Mouse (Mus musculus): ENCODE results near the gene Dclk1. TPM values are rescaled to one million over a fixed set of nuclear protein-coding genes. Genes with fewer than 3 reads are reported as not detected.

Gene Dclk1
- polyA plus RNA-seq, 1 experiment from 2014 or later, result 14.2 TPM

GRCm38 (mm10) chr3:55270345-55270744, 28.2 kb downstream of the Dclk1 start:
- H3K36me3 ChIP-seq (ENCODE audit: control insufficient read depth, insufficient read depth, low read length), result no peaks in the 10 kb centered on the region
- H3K4me2 ChIP-seq (ENCODE audit: low read length), result no peak overlapping the region
- 90% methylated on average over 3 of the region's 3 CpGs for WGBS
- H3K4me3 ChIP-seq (ENCODE audit: low read depth, low read length), result no peak overlapping the region
- H3K27me3 ChIP-seq (replicated peaks; ENCODE audit: control insufficient read depth, insufficient read depth, low read length), result no peaks in the 10 kb centered on the region
- DNase-seq (ENCODE audit: low spot score) (no peak), ATAC-seq (replicated peaks; ENCODE audit: low FRiP score, low TSS enrichment, low read depth) (no peak)
- no peak overlapping the region for H3K27ac ChIP-seq (ENCODE audit: low read depth)
- H3K9ac ChIP-seq (ENCODE audit: low read length), result no peak overlapping the region
- H3K9me3 ChIP-seq (ENCODE audit: control insufficient read depth, low read length), result no peaks in the 10 kb centered on the region
- no peaks in the 10 kb centered on the region for H3K4me1 ChIP-seq (replicated peaks; ENCODE audit: control insufficient read depth, insufficient read depth, low read length)

GRCm38 (mm10) chr3:55270920-55271319, 28.8 kb downstream of the Dclk1 start:
- Histone ChIP-seq H3K9ac (ENCODE audit: low read length) (no peak overlapping the region), H3K9me3 (ENCODE audit: control insufficient read depth, low read length) (no peaks in the 10 kb centered on the region), H3K27ac (ENCODE audit: low read depth) (no peak overlapping the region), H3K4me1 (replicated peaks; ENCODE audit: control insufficient read depth, insufficient read depth, low read length) (no peaks in the 10 kb centered on the region), H3K27me3 (replicated peaks; ENCODE audit: control insufficient read depth, insufficient read depth, low read length) (no peaks in the 10 kb centered on the region), H3K4me2 (ENCODE audit: low read length) (no peak overlapping the region), H3K4me3 (ENCODE audit: low read depth, low read length) (no peak overlapping the region), H3K36me3 (ENCODE audit: control insufficient read depth, insufficient read depth, low read length) (no peaks in the 10 kb centered on the region)
- WGBS, result 79% methylated on average over 5 of the region's 5 CpGs
- ATAC-seq (replicated peaks; ENCODE audit: low FRiP score, low TSS enrichment, low read depth) (no peak), DNase-seq (ENCODE audit: low spot score) (no peak)

GRCm38 (mm10) chr3:55272536-55272935, 30.4 kb downstream of the Dclk1 start:
- H3K9ac ChIP-seq (ENCODE audit: low read length), result no peak overlapping the region
- H3K4me1 ChIP-seq (replicated peaks; ENCODE audit: control insufficient read depth, insufficient read depth, low read length), result no peaks in the 10 kb centered on the region
- H3K9me3 ChIP-seq (ENCODE audit: control insufficient read depth, low read length), result no peaks in the 10 kb centered on the region
- DNase-seq (ENCODE audit: low spot score) (no peak), ATAC-seq (replicated peaks; ENCODE audit: low FRiP score, low TSS enrichment, low read depth) (no peak)
- H3K27me3 ChIP-seq (replicated peaks; ENCODE audit: control insufficient read depth, insufficient read depth, low read length), result no peaks in the 10 kb centered on the region
- H3K36me3 ChIP-seq (ENCODE audit: control insufficient read depth, insufficient read depth, low read length), result no peaks in the 10 kb centered on the region
- no peak overlapping the region for H3K4me3 ChIP-seq (ENCODE audit: low read depth, low read length)
- no peak overlapping the region for H3K4me2 ChIP-seq (ENCODE audit: low read length)
- H3K27ac ChIP-seq (ENCODE audit: low read depth), result no peak overlapping the region
- WGBS, result 80% methylated on average over 6 of the region's 6 CpGs

- ATAC-seq (replicated peaks; ENCODE audit: low FRiP score, low TSS enrichment, low read depth) (no peak), DNase-seq (ENCODE audit: low spot score) (no peak)
- Histone ChIP-seq H3K27ac (ENCODE audit: low read depth) (no peak overlapping the region), H3K4me2 (ENCODE audit: low read length) (no peak overlapping the region), H3K27me3 (replicated peaks; ENCODE audit: control insufficient read depth, insufficient read depth, low read length) (no peaks in the 10 kb centered on the region), H3K4me3 (ENCODE audit: low read depth, low read length) (no peak overlapping the region), H3K36me3 (ENCODE audit: control insufficient read depth, insufficient read depth, low read length) (no peaks in the 10 kb centered on the region), H3K4me1 (replicated peaks; ENCODE audit: control insufficient read depth, insufficient read depth, low read length) (no peaks in the 10 kb centered on the region), H3K9ac (ENCODE audit: low read length) (no peak overlapping the region), H3K9me3 (ENCODE audit: control insufficient read depth, low read length) (no peaks in the 10 kb centered on the region)
- 81% methylated on average over 3 of the region's 3 CpGs for WGBS
Observed at GRCm38 (mm10) chr3:55276446-55276845, 34.3 kb downstream of the Dclk1 start.

GRCm38 (mm10) chr3:55276851-55277250, 34.7 kb downstream of the Dclk1 start:
- 80% methylated on average over 1 of the region's 1 CpGs for WGBS
- no peak for DNase-seq (ENCODE audit: low spot score)

GRCm38 (mm10) chr3:55277829-55278228, 35.7 kb downstream of the Dclk1 start:
- 66% methylated on average over 1 of the region's 1 CpGs for WGBS
- no peak for DNase-seq (ENCODE audit: low spot score)

More at GRCm38 (mm10) chr3:55276851-55277250, 34.7 kb downstream of the Dclk1 start:
- Histone ChIP-seq H3K9me3 (ENCODE audit: control insufficient read depth, low read length) (no peaks in the 10 kb centered on the region), H3K27ac (ENCODE audit: low read depth) (no peak overlapping the region), H3K27me3 (replicated peaks; ENCODE audit: control insufficient read depth, insufficient read depth, low read length) (no peaks in the 10 kb centered on the region), H3K4me3 (ENCODE audit: low read depth, low read length) (no peak overlapping the region), H3K4me1 (replicated peaks; ENCODE audit: control insufficient read depth, insufficient read depth, low read length) (no peaks in the 10 kb centered on the region), H3K36me3 (ENCODE audit: control insufficient read depth, insufficient read depth, low read length) (no peaks in the 10 kb centered on the region), H3K4me2 (ENCODE audit: low read length) (no peak overlapping the region), H3K9ac (ENCODE audit: low read length) (no peak overlapping the region)
- no peak for ATAC-seq (replicated peaks; ENCODE audit: low FRiP score, low TSS enrichment, low read depth)

GRCm38 (mm10) chr3:55279923-55280322, 37.8 kb downstream of the Dclk1 start:
- ATAC-seq (replicated peaks; ENCODE audit: low FRiP score, low TSS enrichment, low read depth) (no peak), DNase-seq (ENCODE audit: low spot score) (no peak)
- WGBS, result 89% methylated on average over 4 of the region's 4 CpGs
- no peak overlapping the region for H3K27ac ChIP-seq (ENCODE audit: low read depth)
- no peaks in the 10 kb centered on the region for H3K9me3 ChIP-seq (ENCODE audit: control insufficient read depth, low read length)
- no peaks in the 10 kb centered on the region for H3K36me3 ChIP-seq (ENCODE audit: control insufficient read depth, insufficient read depth, low read length)
- H3K27me3 ChIP-seq (replicated peaks; ENCODE audit: control insufficient read depth, insufficient read depth, low read length), result no peaks in the 10 kb centered on the region
- no peak overlapping the region for H3K9ac ChIP-seq (ENCODE audit: low read length)
- no peaks in the 10 kb centered on the region for H3K4me1 ChIP-seq (replicated peaks; ENCODE audit: control insufficient read depth, insufficient read depth, low read length)
- no peak overlapping the region for H3K4me3 ChIP-seq (ENCODE audit: low read depth, low read length)
- no peak overlapping the region for H3K4me2 ChIP-seq (ENCODE audit: low read length)

More at GRCm38 (mm10) chr3:55277829-55278228, 35.7 kb downstream of the Dclk1 start:
- H3K4me2 ChIP-seq (ENCODE audit: low read length), result no peak overlapping the region
- no peak overlapping the region for H3K27ac ChIP-seq (ENCODE audit: low read depth)
- H3K27me3 ChIP-seq (replicated peaks; ENCODE audit: control insufficient read depth, insufficient read depth, low read length), result no peaks in the 10 kb centered on the region
- H3K9me3 ChIP-seq (ENCODE audit: control insufficient read depth, low read length), result no peaks in the 10 kb centered on the region
- H3K36me3 ChIP-seq (ENCODE audit: control insufficient read depth, insufficient read depth, low read length), result no peaks in the 10 kb centered on the region
- ATAC-seq (replicated peaks; ENCODE audit: low FRiP score, low TSS enrichment, low read depth), result no peak
- no peak overlapping the region for H3K4me3 ChIP-seq (ENCODE audit: low read depth, low read length)
- no peak overlapping the region for H3K9ac ChIP-seq (ENCODE audit: low read length)
- no peaks in the 10 kb centered on the region for H3K4me1 ChIP-seq (replicated peaks; ENCODE audit: control insufficient read depth, insufficient read depth, low read length)

GRCm38 (mm10) chr3:55280471-55280870, 38.3 kb downstream of the Dclk1 start:
- Histone ChIP-seq H3K9ac (ENCODE audit: low read length) (no peak overlapping the region), H3K27ac (ENCODE audit: low read depth) (no peak overlapping the region), H3K4me2 (ENCODE audit: low read length) (no peak overlapping the region), H3K4me3 (ENCODE audit: low read depth, low read length) (no peak overlapping the region), H3K4me1 (replicated peaks; ENCODE audit: control insufficient read depth, insufficient read depth, low read length) (no peaks in the 10 kb centered on the region), H3K36me3 (ENCODE audit: control insufficient read depth, insufficient read depth, low read length) (no peaks in the 10 kb centered on the region), H3K9me3 (ENCODE audit: control insufficient read depth, low read length) (no peaks in the 10 kb centered on the region), H3K27me3 (replicated peaks; ENCODE audit: control insufficient read depth, insufficient read depth, low read length) (no peaks in the 10 kb centered on the region)
- ATAC-seq (replicated peaks; ENCODE audit: low FRiP score, low TSS enrichment, low read depth) (no peak), DNase-seq (ENCODE audit: low spot score) (no peak)

GRCm38 (mm10) chr3:55284215-55284614, 42.1 kb downstream of the Dclk1 start:
- no peaks in the 10 kb centered on the region for H3K4me1 ChIP-seq (replicated peaks; ENCODE audit: control insufficient read depth, insufficient read depth, low read length)
- no peaks in the 10 kb centered on the region for H3K27me3 ChIP-seq (replicated peaks; ENCODE audit: control insufficient read depth, insufficient read depth, low read length)
- no peak for ATAC-seq (replicated peaks; ENCODE audit: low FRiP score, low TSS enrichment, low read depth)
- H3K4me2 ChIP-seq (ENCODE audit: low read length), result no peak overlapping the region
- no peak overlapping the region for H3K27ac ChIP-seq (ENCODE audit: low read depth)
- H3K4me3 ChIP-seq (ENCODE audit: low read depth, low read length), result no peak overlapping the region
- no peak overlapping the region for H3K9ac ChIP-seq (ENCODE audit: low read length)
- 57% methylated on average over 3 of the region's 3 CpGs for WGBS
- no peaks in the 10 kb centered on the region for H3K9me3 ChIP-seq (ENCODE audit: control insufficient read depth, low read length)
- no peak for DNase-seq (ENCODE audit: low spot score)
- H3K36me3 ChIP-seq (ENCODE audit: control insufficient read depth, insufficient read depth, low read length), result no peaks in the 10 kb centered on the region
